Mouse (Mus musculus) liver, embryonic 14.5 days (tissue): ENCODE measurements around the gene Naga. TPM values are rescaled to one million over a fixed set of nuclear protein-coding genes. Genes with fewer than 3 reads are reported as not detected.

Experiments
- ATAC-seq: fragments of 200-750 bp; cut with Nextera tagmentation; 2 replicates; pipeline ENCODE4 v1.8.0; 2017; ENCODE audit warnings: moderate number of reproducible peaks, mild to moderate bottlenecking, moderate library complexity; ENCODE audit not compliant: insufficient read depth
- DNase-seq, 3 experiments: peaks; one replicate each; pipeline ENCODE4 v3.0.0-alpha.2; 2012 to 2013; ENCODE audit warnings: low read depth in 3 of 3, low spot score in 3 of 3
- H3K27ac ChIP-seq: fragments of 300-500 bp; sonication (generic); 2 replicates; pipeline ENCODE4 v1.5.1; 2014; ENCODE audit warnings: moderate library complexity, mild to moderate bottlenecking, control low read depth, inconsistent platforms
- H3K27me3 ChIP-seq: fragments of 300-500 bp; sonication (generic); 2 replicates; pipeline ENCODE4 v1.6.1; 2014; ENCODE audit warnings: mild to moderate bottlenecking, low read length, moderate library complexity; ENCODE audit not compliant: control insufficient read depth, insufficient read depth
- H3K36me3 ChIP-seq: fragments of 300-500 bp; sonication (generic); replicated peaks from 2 replicates; pipeline ENCODE4 v1.6.1; 2014; ENCODE audit warnings: low read depth; ENCODE audit not compliant: control insufficient read depth, insufficient read depth
- H3K4me1 ChIP-seq, 2 experiments: fragments of 200-500 bp in 1 of 2; fragments of 300-500 bp in 1 of 2; sonication (generic) in 1 of 2; replicated peaks; 2 replicates each; pipeline ENCODE4 v1.6.1; 2012 to 2014; ENCODE audit warnings: antibody characterized with exemption in 1 of 2, inconsistent platforms in 1 of 2, low read length in 1 of 2; ENCODE audit not compliant: control insufficient read depth in 2 of 2, insufficient read depth in 2 of 2
- H3K4me2 ChIP-seq: fragments of 300-500 bp; sonication (generic); 2 replicates; pipeline ENCODE4 v1.6.1; 2014; ENCODE audit warnings: low read depth, mild to moderate bottlenecking, control low read depth, moderate library complexity
- H3K4me3 ChIP-seq, 2 experiments: fragments of 200-500 bp in 1 of 2; fragments of 300-500 bp in 1 of 2; sonication (generic) in 1 of 2; 2 replicates each; pipeline ENCODE4 v1.5.1; 2012 to 2014; ENCODE audit warnings: low read depth in 2 of 2, low read length in 2 of 2, mild to moderate bottlenecking in 2 of 2, control low read depth in 1 of 2, inconsistent platforms in 1 of 2, moderate library complexity in 1 of 2; ENCODE audit not compliant: insufficient read depth in 1 of 2
- H3K9ac ChIP-seq: fragments of 300-500 bp; sonication (generic); replicated peaks from 2 replicates; pipeline ENCODE4 v1.6.1; 2014; ENCODE audit warnings: mild to moderate bottlenecking, control low read depth, moderate library complexity
- H3K9me3 ChIP-seq: fragments of 300-500 bp; sonication (generic); 2 replicates; pipeline ENCODE4 v1.6.1; 2016; ENCODE audit warnings: low read length, mixed read lengths; ENCODE audit not compliant: control insufficient read depth
- CTCF ChIP-seq: IDR thresholded peaks from 2 replicates; pipeline ENCODE4 v1.5.1; 2016; ENCODE audit warnings: antibody characterized with exemption, low read depth, control low read depth
- EP300 ChIP-seq: IDR thresholded peaks from 2 replicates; pipeline ENCODE4 v1.6.1; 2016; ENCODE audit warnings: antibody characterized with exemption, low read depth
- WGBS: fragments of 180-500 bp; shearing (Covaris S2); extraction: QIAGEN DNeasy Blood & Tissue Kit; methylation state at CpG from one replicate; pipeline ENCODE4 v1.1.7; 2014; ENCODE audit not compliant: insufficient replicate concordance; 5-methylcytosine and 5-hydroxymethylcytosine counted together
- polyA plus RNA-seq, 2 experiments: library from polyadenylated mRNA; depleted of rRNA in 1 of 2; stranded (reverse) in 1 of 2; unstranded in 1 of 2; fragments of >200 nt; fragmentation: Nextera tagmentation in 1 of 2; extraction: Ambion mirVana in 1 of 2; gene quantifications; 2 replicates each; pipeline versions ENCODE4 v1.2.1 to v1.2.3; 2012 to 2014

Gene Naga
- polyA plus RNA-seq, 2 experiments: 34.2 to 47.7 TPM

GRCm38 (mm10) chr15:82348258-82348998 lies 9.7 kb upstream of the Naga start:
- Histone ChIP-seq H3K9me3 (no peaks in the 10 kb centered on the region), H3K27ac (no peak overlapping the region), H3K36me3 (peaks cover 60% of the 10 kb centered on the region), H3K4me2 (peak overlapping the region; percentile 97), H3K27me3 (no peaks in the 10 kb centered on the region), H3K4me3 (no peak overlapping the region), H3K9ac (peak overlapping the region; percentile 18; the same call in 1 of the 2 replicates), H3K4me1 (peaks cover 60 to 75% of the 10 kb centered on the region in 2 experiments)
- WGBS: 67% methylated on average over 8 of the region's 8 CpGs
- ATAC-seq: no peak
- TF ChIP-seq CTCF: no peak
- no peak for TF ChIP-seq EP300
- DNase-seq: no peak

- no peak for ATAC-seq
- Histone ChIP-seq H3K4me3 (peak overlapping the region in 1 of 2 experiments; percentile 80; a peak in 2 of 4 replicates), H3K4me1 (peaks cover 66 to 76% of the 10 kb centered on the region in 2 experiments), H3K27me3 (no peaks in the 10 kb centered on the region), H3K9me3 (no peaks in the 10 kb centered on the region), H3K27ac (no peak overlapping the region), H3K36me3 (peaks cover 65% of the 10 kb centered on the region), H3K9ac (peak overlapping the region; percentile 13; the same call in 1 of the 2 replicates), H3K4me2 (peak overlapping the region; percentile 97)
- no peak for TF ChIP-seq EP300
- TF ChIP-seq CTCF: no peak
- no peak for DNase-seq
- 90% methylated on average over 12 of the region's 12 CpGs for WGBS
These were observed 9.1 kb upstream of the Naga start for GRCm38 (mm10) chr15:82347852-82348251.

GRCm38 (mm10) chr15:82347303-82347676 lies 8.6 kb upstream of the Naga start:
- Histone ChIP-seq H3K27ac (peak overlapping the region; percentile 88), H3K4me1 (peaks cover 68 to 78% of the 10 kb centered on the region in 2 experiments), H3K4me3 (peak overlapping the region; percentile 80 to 89), H3K9ac (peak overlapping the region; percentile 68), H3K27me3 (no peaks in the 10 kb centered on the region), H3K9me3 (no peaks in the 10 kb centered on the region), H3K4me2 (peak overlapping the region; percentile 97), H3K36me3 (peaks cover 63% of the 10 kb centered on the region)
- TF ChIP-seq EP300: no peak
- no peak for TF ChIP-seq CTCF
- WGBS: 69% methylated on average over 4 of the region's 4 CpGs
- ATAC-seq (no peak), DNase-seq (no peak)

GRCm38 (mm10) chr15:82346580-82347302 lies 8.0 kb upstream of the Naga start:
- no peak for ATAC-seq
- Histone ChIP-seq H3K4me1 (peaks cover 65 to 77% of the 10 kb centered on the region in 2 experiments), H3K9me3 (no peaks in the 10 kb centered on the region), H3K9ac (peak overlapping the region; percentile 68), H3K4me2 (peak overlapping the region; percentile 97), H3K27ac (peak overlapping the region; percentile 88), H3K4me3 (peak overlapping the region; percentile 80 to 89), H3K27me3 (no peaks in the 10 kb centered on the region), H3K36me3 (peaks cover 63% of the 10 kb centered on the region)
- no peak for DNase-seq
- no peak for TF ChIP-seq EP300
- TF ChIP-seq CTCF: peak; percentile 33; the same call in 1 of the 2 replicates
- 35% methylated on average over 14 of the region's 14 CpGs for WGBS
